Comparison of ENCODE assay signal across 18 mouse cellular contexts in genomic region chr13:89530386-89530785, GRCm38 (mm10). TPM values are rescaled to one million over a fixed set of nuclear protein-coding genes. Genes with fewer than 3 reads are reported as not detected.
"Had no signal": no experiment of that assay in that cellular context is flagged by ENCODE, and none has a peak within 500 bp of the region (broad histone marks: within the 10 kb centered on the region; RNA-seq: fewer than 3 reads in every experiment).

No protein-coding gene starts in this region.

- DNase-seq: gastrocnemius, postnatal 14 days; gastrocnemius, postnatal 36 days; heart, adult 11 months; heart, adult 2 months; heart, postnatal 14 days; heart, postnatal 36 days; kidney, adult 11 months; kidney, adult 2 months; kidney, adult 9 months; kidney, postnatal 14 days; kidney, postnatal 36 days; layer of hippocampus, adult 9-11 months; layer of hippocampus, postnatal 36 days; left cerebral cortex, postnatal 4 days had no signal

- ATAC-seq: hindbrain, postnatal 0 days; intestine, embryonic 16.5 days; liver, embryonic 12.5 days had no signal

RNA-seq across cellular contexts. Expression of gene Hapln1, which starts 9.2 kb away (rescaled TPM):
- total RNA-seq: hematopoietic stem cell, adult 5-6 weeks had no signal
